Mouse (Mus musculus): ENCODE results near the gene Prickle1.

Prickle1 gene

DNA sequence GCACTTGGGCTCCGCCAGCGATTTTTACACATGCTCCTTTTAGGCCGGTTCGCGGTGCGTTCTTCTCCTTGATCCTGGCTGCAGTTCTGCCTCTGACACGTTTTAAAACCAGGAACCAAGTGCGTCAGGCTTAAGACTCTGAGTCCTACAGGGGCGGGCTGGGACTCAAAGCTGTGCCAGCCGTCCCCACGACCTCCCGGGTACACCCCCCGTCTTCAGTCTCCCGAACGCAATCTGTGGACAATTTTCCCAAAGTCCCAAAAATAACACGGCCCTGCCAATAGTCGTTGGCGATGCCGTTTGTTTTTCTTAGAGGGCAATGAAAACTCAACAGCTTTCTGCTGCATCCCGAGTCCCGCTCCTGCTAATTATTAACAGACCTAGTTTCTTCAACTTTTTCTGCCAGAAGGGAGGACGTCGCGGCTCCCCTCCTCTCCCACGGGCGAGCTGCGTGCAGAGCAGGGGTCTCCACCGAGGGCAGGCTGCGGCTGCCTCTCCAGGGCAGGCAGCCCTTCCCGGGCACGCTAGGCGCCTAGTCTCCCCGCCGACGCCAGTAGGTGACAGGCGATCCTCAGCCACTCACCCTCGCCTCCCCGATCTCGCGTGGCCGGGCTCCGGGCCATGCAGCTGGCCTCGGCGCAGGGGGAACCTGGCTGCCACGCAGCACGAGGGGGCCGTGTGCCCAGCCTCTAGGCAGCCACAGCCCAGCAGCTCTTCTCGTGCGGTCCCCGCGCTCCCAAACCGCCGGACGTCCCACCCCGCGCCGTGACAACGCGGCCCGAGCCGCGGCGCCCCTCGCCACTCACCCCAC, 598 bp downstream of the Prickle1 start:
- DNase-seq (ENCODE audit: low spot score in 2 of 2) = peak; percentile 34 to 57

DNA sequence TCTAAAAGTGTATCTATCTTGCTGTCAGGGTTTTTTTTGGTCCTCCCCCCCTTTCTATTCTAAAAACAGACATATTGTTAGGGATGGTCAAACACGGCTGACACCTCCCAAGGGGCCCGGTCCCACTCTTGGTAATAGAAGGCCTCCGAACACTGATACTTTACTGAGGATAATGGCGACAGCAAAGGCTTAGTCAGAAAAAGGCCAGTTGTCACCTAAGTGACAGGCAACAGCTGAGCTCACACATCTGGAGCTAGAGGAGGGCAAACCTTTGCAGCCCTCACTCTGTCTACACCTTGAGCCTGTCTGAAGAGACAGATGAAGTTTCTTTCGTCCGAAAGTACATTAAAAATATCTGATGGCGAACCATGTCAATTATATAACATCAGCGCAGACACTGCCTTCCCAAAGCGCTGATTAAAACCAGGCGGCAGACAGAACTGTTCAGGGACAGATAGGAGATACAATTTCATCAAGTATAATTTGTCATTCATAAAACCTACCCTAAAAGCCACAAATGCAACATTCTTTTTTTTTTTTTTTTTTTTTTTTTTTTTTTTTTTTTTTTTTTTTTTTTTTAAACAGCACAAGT, 1.3 kb downstream of the Prickle1 start:
- DNase-seq (ENCODE audit: low spot score in 2 of 2) = no peak

GRCm38 (mm10) chr15:93592596-93592995, 3.1 kb downstream of the Prickle1 start:
- no peak for DNase-seq (ENCODE audit: low spot score in 2 of 2)

GRCm38 (mm10) chr15:93591831-93592321, 3.8 kb downstream of the Prickle1 start:
- peak in 1 of 2 experiments; percentile 18 for DNase-seq (ENCODE audit: low spot score in 2 of 2)

DNA sequence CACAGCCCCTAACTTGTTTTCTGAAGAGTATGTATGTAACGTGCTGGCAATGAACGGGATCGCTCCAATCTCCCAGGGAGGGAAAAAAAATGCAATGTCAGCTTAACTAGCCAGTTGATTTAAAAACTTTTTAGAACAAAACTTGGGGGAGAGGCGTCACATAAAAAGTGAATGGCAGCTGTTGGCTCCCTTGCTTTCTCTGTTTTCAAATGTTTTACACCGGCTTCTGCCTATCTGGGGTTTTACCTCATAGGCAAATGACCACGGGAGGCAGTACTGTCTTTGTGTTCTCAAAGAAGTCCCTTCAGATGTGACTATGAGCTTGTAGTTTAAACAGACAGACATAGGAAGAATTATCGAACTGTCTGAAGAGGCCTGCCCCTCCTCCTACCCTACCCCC, 4.3 kb downstream of the Prickle1 start:
- DNase-seq (ENCODE audit: low spot score in 2 of 2) = no peak

GRCm38 (mm10) chr15:93588401-93588800, 7.3 kb downstream of the Prickle1 start:
- no peak for DNase-seq (ENCODE audit: low spot score in 2 of 2)

- no peak for DNase-seq (ENCODE audit: low spot score in 2 of 2)
Observed at GRCm38 (mm10) chr15:93587660-93588059, 8.0 kb downstream of the Prickle1 start.

- DNase-seq (ENCODE audit: low spot score in 2 of 2) = no peak
Observed at GRCm38 (mm10) chr15:93583051-93583450, 12.6 kb downstream of the Prickle1 start.

GRCm38 (mm10) chr15:93581736-93582135, 14.0 kb downstream of the Prickle1 start:
- DNase-seq (ENCODE audit: low spot score in 2 of 2) = no peak

DNA sequence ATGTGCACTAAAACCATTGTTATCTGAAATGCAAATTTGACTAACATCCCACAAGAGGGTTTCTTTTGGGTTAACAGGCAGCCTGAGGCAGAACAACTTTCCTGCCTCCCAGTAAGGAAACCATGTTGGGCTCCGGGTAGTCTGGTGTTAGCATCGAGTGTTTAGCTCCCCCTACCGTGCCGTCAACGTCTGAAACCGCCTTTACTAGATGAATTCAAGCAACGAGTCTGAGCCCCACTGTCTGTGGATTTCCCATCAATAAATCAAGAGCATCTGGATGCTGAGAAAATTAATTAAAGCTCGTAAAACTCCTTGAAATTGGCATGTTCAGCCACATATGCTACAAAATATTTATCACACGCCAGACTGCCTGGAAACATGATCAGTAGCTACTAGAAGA, 15.8 kb downstream of the Prickle1 start:
- DNase-seq (ENCODE audit: low spot score in 2 of 2) = no peak

DNA sequence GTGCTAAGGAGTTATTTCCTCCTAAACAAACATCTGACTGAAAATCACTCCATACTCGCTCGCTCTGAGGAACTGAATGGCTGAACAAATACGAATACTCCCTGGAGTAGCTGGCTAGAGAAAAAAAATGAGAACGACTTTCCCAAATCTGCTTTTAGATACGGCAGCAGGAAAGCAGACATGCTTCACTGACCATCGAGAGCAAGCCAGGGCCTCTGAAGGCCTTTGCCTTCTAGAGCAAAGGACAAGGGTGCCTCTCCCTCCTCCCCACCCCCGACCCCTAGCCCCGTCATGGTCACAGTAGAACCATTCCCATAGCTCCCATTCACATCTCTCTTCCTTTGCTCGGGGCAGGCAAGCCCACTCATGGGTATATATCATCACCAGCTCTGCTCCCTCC, 16.6 kb downstream of the Prickle1 start:
- DNase-seq (ENCODE audit: low spot score in 2 of 2) = no peak

DNA sequence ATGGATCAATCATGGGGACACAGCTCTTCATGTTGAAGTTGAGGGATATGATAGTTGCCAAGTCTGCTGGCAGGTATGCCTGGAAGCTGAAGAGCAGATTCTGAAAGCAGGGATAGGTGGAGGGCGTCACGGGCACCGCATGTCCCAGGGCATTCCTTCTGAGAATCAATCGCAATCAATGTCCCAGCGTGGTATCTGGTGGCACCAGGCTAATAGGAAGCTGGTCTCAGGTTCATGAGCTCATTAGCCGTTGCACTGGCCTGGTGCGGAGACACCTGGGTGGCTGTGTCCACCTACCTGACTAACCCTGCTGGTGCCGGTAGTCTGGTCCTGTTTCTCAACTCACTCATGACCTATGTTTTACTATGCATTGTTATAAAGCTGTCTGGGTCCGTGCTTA, 19.3 kb downstream of the Prickle1 start:
- DNase-seq (ENCODE audit: low spot score in 2 of 2) = no peak

DNA sequence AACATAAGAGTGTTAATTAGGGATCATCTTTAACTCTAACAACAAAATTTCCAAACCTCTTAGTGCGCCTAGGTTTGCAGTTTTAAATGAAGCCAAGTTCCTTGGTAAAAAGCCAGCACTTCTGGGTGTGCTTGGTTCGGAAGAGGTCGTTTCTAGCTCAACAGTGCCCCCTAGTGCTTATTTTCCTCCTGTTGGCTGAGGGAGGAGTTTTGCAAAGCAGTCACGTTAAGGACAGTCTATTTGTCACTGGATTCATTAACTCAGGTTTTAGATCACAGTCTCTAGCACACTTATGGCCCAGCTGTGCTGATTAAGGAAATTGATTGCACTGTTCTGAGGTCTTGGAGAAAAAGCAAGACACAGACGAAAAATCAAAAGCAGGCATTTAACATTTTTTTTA, 19.8 kb downstream of the Prickle1 start:
- DNase-seq (ENCODE audit: low spot score in 2 of 2) = peak; percentile 42 to 82

DNA sequence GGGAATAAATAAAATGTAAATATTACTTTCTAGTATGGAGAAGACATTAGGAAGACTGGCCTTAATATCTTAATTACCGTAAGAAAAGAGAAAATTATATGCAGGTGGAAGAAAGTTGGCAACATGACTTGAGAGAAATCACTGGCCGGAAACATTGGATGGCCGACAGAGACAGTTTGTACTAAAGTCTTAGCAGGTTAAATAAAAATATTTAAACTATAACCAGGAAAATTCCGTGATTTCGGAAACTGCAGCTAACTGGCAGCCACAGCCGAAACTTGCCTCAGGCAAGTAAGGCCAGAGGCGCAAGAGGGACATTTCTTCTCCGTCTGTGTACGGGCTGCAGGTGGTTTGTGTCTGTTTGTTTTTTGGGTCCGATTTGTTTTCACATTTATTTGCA, 22.8 kb downstream of the Prickle1 start:
- DNase-seq (ENCODE audit: low spot score in 2 of 2) = no peak

GRCm38 (mm10) chr15:93570881-93571495, 24.7 kb downstream of the Prickle1 start:
- no peak for DNase-seq (ENCODE audit: low spot score in 2 of 2)

- no peak for DNase-seq (ENCODE audit: low spot score in 2 of 2)
Observed at GRCm38 (mm10) chr15:93568911-93569310, 26.8 kb downstream of the Prickle1 start.

- peak in 1 of 2 experiments; percentile 37 for DNase-seq (ENCODE audit: low spot score in 2 of 2)
Observed at GRCm38 (mm10) chr15:93567546-93568307, 28.0 kb downstream of the Prickle1 start.

DNA sequence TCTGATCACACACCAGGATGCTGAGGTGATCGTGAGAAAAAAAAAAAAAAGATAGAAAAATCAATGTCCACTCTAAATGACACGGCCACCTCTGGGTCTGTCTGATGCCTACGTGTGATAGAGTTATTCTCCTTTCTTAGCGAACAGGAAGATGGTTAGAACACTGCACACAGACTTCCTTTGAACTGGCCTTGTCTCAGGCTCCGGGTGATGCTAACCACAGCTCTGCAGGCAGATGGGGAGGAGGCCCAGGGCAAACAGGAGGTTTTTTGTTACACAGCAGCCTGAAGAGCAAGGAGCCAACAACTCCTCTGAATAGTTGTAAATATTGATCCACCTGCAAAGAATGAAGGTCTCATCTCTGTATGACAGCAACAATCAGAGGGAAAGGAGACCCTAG, 32.2 kb downstream of the Prickle1 start:
- no peak for DNase-seq (ENCODE audit: low spot score in 2 of 2)

DNA sequence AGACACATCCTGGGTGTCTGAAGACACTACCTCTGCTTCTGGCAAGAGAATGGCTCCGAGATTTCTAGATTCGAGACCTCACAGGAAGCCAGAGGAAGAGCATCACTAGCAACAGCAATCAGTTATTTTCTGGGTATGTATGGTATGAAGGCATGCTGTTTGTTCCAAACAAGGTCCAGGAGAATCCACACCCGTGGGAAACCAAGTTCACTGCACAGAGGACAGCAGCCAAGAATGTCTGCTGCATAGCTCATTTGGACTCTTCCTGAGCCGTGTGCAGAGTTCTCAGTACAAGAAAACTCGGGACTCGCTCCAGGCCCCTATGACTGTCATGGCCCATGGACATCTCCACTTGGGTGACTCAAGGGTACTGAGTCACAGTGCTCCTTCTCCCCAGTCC, 34.2 kb downstream of the Prickle1 start:
- DNase-seq (ENCODE audit: low spot score in 2 of 2) = no peak

GRCm38 (mm10) chr15:93558421-93558820, 37.3 kb downstream of the Prickle1 start:
- DNase-seq (ENCODE audit: low spot score in 2 of 2) = peak in 1 of 2 experiments; percentile 11

DNA sequence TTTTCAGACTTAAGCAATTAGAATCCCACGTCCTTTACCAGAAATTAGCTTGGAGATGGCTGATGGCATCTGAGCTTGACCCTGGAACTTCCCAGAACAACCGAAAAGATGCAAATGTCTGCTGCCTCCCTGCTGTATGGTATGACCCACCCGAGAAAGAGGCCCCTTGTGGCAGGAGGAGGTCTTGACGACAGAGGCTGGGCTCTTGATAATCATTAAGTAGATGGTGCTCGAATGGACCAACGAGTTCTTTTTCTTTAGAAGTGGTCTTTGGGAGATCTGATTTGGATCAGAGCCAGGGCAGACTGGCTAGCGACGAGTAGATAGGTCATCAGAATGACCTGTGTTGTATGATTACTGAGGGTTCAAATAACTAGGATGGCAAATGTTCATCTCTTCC, 40.0 kb downstream of the Prickle1 start:
- DNase-seq (ENCODE audit: low spot score in 2 of 2) = no peak
